Mouse (Mus musculus): ENCODE results near the gene Med1. TPM values are rescaled to one million over a fixed set of nuclear protein-coding genes. Genes with fewer than 3 reads are reported as not detected.

Gene Med1
- total RNA-seq, 2 experiments from 2014 or later, result 39.1 to 86.9 TPM

GRCm38 (mm10) chr11:98149786-98150624 is 43.1 kb downstream of the Med1 start, which contains the start of gene Fbxl20:
Gene Fbxl20 (minus strand): TSS chr11:98150403.
- ATAC-seq (replicated peaks; ENCODE audit: poor library complexity), result peak; percentile 87

GRCm38 (mm10) chr11:98149304-98149750 is 43.8 kb downstream of the Med1 start:
- ATAC-seq (replicated peaks; ENCODE audit: poor library complexity), result peak; percentile 78

- peak; percentile 19; the same call in 1 of the 2 replicates for ATAC-seq (replicated peaks; ENCODE audit: poor library complexity)
Observed at GRCm38 (mm10) chr11:98148551-98149301, 44.4 kb downstream of the Med1 start.

- ATAC-seq (replicated peaks; ENCODE audit: poor library complexity), result no peak
Observed at GRCm38 (mm10) chr11:98145856-98146255, 47.2 kb downstream of the Med1 start.

GRCm38 (mm10) chr11:98142545-98142944 is 50.5 kb downstream of the Med1 start:
- ATAC-seq (replicated peaks; ENCODE audit: poor library complexity), result peak; percentile 54; the same call in 1 of the 2 replicates

- ATAC-seq (replicated peaks; ENCODE audit: poor library complexity), result no peak
Observed at GRCm38 (mm10) chr11:98138894-98139293, 54.2 kb downstream of the Med1 start.

GRCm38 (mm10) chr11:98137836-98138235 is 55.3 kb downstream of the Med1 start:
- no peak for ATAC-seq (replicated peaks; ENCODE audit: poor library complexity)

- ATAC-seq (replicated peaks; ENCODE audit: poor library complexity), result no peak
Observed at GRCm38 (mm10) chr11:98134951-98135350, 58.1 kb downstream of the Med1 start.

- ATAC-seq (replicated peaks; ENCODE audit: poor library complexity), result no peak
Observed at GRCm38 (mm10) chr11:98123424-98123823, 69.7 kb downstream of the Med1 start.

- no peak for ATAC-seq (replicated peaks; ENCODE audit: poor library complexity)
Observed at GRCm38 (mm10) chr11:98114363-98114762, 78.7 kb downstream of the Med1 start.

- no peak for ATAC-seq (replicated peaks; ENCODE audit: poor library complexity)
Observed at GRCm38 (mm10) chr11:98113504-98113903, 79.6 kb downstream of the Med1 start.

- ATAC-seq (replicated peaks; ENCODE audit: poor library complexity), result no peak
Observed at GRCm38 (mm10) chr11:98109706-98110105, 83.4 kb downstream of the Med1 start.

Other genes with a start within 250 kb of the Med1 start
- gene Plxdc1, start 206.8 kb downstream of the Med1 start, total RNA-seq (2015), result 2.3 and 3.0 TPM in 2 replicates
- gene Plxdc1, start 206.8 kb downstream of the Med1 start, total RNA-seq (2017), result 0.92 and 1.0 TPM in 2 replicates
- 3.9 and 6.1 TPM in 2 replicates for gene Arl5c, start 197.1 kb downstream of the Med1 start, total RNA-seq (2015)
- gene Arl5c, start 197.1 kb downstream of the Med1 start, total RNA-seq (2017), result 2.5 and 7.6 TPM in 2 replicates
- 0.17 and 1.2 TPM in 2 replicates for gene Cacnb1, start 170.3 kb downstream of the Med1 start, total RNA-seq (2015)
- 0.41 and 0.92 TPM in 2 replicates for gene Cacnb1, start 170.3 kb downstream of the Med1 start, total RNA-seq (2017)
- gene Rpl19, start 166.6 kb downstream of the Med1 start, total RNA-seq (2015), result 3,659 and 3,794 TPM in 2 replicates
- gene Rpl19, start 166.6 kb downstream of the Med1 start, total RNA-seq (2017), result 1,648 and 1,816 TPM in 2 replicates
- not detected in 2 replicates for gene Stac2, start 139.8 kb downstream of the Med1 start, total RNA-seq (2015)
- not detected in 2 replicates for gene Stac2, start 139.8 kb downstream of the Med1 start, total RNA-seq (2017)
- 6.2 and 7.4 TPM in 2 replicates for gene Fbxl20, start 42.9 kb downstream of the Med1 start, total RNA-seq (2015)
- 6.7 and 9.6 TPM in 2 replicates for gene Fbxl20, start 42.9 kb downstream of the Med1 start, total RNA-seq (2017)
- gene Cdk12, start 9.8 kb upstream of the Med1 start, total RNA-seq (2015), result 49.4 and 51.0 TPM in 2 replicates
- 49.6 and 58.0 TPM in 2 replicates for gene Cdk12, start 9.8 kb upstream of the Med1 start, total RNA-seq (2017)
- gene Neurod2, start 136.4 kb upstream of the Med1 start, total RNA-seq (2015), result not detected in 2 replicates
- gene Neurod2, start 136.4 kb upstream of the Med1 start, total RNA-seq (2017), result not detected in 2 replicates
- not detected in 2 replicates for gene Ppp1r1b, start 155.1 kb upstream of the Med1 start, total RNA-seq (2015)
- not detected in 2 replicates for gene Ppp1r1b, start 155.1 kb upstream of the Med1 start, total RNA-seq (2017)
- gene Stard3, start 165.1 kb upstream of the Med1 start, total RNA-seq (2015), result 11.1 and 12.0 TPM in 2 replicates
- 17.8 and 23.1 TPM in 2 replicates for gene Stard3, start 165.1 kb upstream of the Med1 start, total RNA-seq (2017)
- not detected in 2 replicates for gene Tcap, start 190.5 kb upstream of the Med1 start, total RNA-seq (2015)
- not detected in 2 replicates for gene Tcap, start 190.5 kb upstream of the Med1 start, total RNA-seq (2017)
- not detected in 2 replicates for gene Pnmt, start 193.2 kb upstream of the Med1 start, total RNA-seq (2015)
- not detected in 2 replicates for gene Pnmt, start 193.2 kb upstream of the Med1 start, total RNA-seq (2017)
- gene Pgap3, start 207.2 kb upstream of the Med1 start, total RNA-seq (2015), result 3.2 and 3.5 TPM in 2 replicates
- gene Pgap3, start 207.2 kb upstream of the Med1 start, total RNA-seq (2017), result 1.2 and 2.3 TPM in 2 replicates
- gene Erbb2, start 219.2 kb upstream of the Med1 start, total RNA-seq (2015), result not detected in 2 replicates
- gene Erbb2, start 219.2 kb upstream of the Med1 start, total RNA-seq (2017), result not detected in 2 replicates
- gene Mien1, start 245.7 kb upstream of the Med1 start, total RNA-seq (2015), result 42.0 and 43.2 TPM in 2 replicates
- 24.8 and 31.5 TPM in 2 replicates for gene Mien1, start 245.7 kb upstream of the Med1 start, total RNA-seq (2017)

Measured in megakaryocyte progenitor cell, adult 5-6 weeks (primary cell).